Mouse (Mus musculus) CD4-positive helper T cell, adult 2 months (primary cell): Measurements from ENCODE around the gene Rfx4.
A peak's percentile ranks its signal among the peaks of the same experiment; 100 is the strongest.

Source experiments
- DNase-seq: peaks from one replicate; pipeline ENCODE4 v3.0.0-alpha.2; 2012; ENCODE audit warnings: low read depth, missing footprints, low spot score

Gene Rfx4

DNA sequence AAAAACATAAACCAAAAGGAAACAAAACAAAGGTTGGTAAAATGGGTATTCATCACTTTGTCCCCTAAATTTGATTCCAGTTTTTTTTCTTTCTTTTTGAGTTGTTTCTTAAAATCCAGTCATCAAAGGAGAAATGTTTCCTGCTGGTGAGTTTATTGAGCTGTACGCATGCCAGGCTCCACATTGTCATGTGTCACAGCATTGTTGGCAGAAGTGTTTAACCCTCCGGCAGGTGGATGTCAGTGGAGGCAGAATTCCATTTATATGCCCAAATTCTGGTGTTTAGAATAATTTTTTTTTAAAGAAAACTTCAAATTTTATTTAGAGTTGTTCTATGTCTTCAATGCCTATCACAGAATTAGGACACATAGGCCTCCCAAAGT, 56.0 kb downstream of the Rfx4 start:
- DNase-seq: no peak

- DNase-seq: peak; percentile 5
Observed at GRCm38 (mm10) chr10:84815676-84816436, 60.0 kb downstream of the Rfx4 start.

DNA sequence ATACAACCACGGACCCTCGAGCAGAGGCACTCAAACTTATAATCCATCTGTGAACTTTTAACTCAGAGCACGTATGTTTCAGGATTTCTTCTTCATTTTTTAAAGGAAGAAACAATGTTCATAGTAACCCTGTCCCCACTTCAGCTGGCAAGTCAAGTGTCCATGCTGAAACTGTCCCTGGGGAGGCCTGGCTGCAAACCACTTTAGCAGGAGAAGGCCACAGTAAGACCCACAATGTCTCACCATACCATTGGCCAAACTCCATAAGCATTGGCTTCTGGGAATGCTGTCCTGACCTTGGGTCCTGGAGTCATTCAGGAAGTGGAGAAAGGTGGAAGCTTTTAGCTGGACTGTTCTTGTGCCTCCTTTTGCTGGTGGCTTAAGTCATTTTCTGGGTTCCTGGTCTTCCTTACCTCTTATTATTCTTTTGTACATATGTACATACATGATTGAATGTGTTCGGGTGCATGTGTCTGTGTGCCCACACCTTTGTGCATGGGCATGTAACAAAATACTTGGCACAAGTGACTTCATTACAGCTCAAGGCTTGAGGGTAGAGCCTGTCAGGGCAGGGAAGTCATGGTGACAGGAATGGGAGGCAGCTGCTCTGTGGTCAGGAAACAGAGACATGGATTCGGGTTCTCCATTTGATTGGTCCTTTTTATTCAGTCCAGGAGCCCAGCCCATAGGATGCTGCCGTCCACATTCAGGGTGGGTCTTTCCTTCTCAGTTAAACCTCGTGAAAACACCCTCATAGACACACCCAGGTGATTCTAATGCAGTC, 61.4 kb downstream of the Rfx4 start:
- no peak for DNase-seq

DNA sequence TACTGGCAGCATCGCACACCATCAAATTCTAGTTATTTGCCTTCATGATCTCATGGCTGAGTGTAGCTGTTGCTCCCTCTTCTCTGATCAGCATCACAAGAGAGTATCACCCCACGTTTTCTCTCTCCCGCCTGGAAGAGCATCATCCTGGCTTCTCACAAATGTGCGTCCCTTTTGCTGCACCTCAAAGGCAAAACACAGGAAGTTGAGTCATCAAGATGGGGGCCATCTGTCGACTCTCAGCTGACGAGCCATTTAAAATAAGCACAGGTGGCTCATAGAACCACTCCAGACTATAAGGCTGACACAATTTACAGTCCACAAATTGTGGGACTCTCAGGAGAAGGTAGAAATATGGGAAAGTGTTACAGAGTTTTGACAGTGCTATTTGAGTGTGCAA, 63.8 kb downstream of the Rfx4 start:
- DNase-seq: no peak

DNA sequence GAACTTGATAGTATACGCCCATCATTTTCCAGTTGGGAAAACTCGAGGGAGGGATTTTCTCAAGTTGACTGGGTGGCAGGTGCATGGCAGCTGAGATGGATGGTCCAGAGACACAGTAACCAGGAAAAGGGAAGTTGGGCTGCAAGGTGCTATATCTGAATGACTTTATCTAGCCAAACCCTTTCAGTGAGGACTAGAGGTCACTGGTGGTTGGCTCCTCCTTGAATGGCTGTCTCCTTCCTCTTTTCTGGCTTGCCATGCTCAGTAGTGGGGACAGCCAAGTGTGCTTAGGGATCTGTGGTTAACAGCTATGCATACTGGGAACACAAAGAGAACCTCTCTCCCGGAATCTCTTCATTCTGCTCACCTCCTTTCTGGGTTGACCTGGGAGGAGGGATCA, 64.4 kb downstream of the Rfx4 start:
- no peak for DNase-seq

- DNase-seq: no peak
Observed at GRCm38 (mm10) chr10:84822741-84823151, 66.9 kb downstream of the Rfx4 start.

GRCm38 (mm10) chr10:84823621-84824020, 67.8 kb downstream of the Rfx4 start:
- no peak for DNase-seq

DNA sequence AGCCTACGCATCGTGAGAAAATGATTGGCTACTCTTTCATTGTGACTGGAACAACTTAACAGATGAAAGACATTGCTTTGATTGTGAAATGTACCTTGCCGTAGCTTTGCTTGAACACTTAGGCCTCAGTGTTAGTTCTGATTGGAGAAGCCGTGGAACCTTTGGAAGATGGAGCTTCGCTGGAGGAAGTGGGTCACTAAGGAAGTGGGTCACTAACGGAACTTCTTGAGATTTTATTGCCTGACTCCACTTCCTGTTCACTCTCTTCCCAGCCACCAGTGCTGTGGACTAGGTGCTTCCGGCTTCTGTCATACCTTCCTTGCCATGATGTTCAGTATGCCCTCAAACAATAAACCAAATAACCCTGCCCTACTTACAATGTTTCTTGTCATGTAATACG, 73.1 kb downstream of the Rfx4 start:
- DNase-seq: no peak

DNA sequence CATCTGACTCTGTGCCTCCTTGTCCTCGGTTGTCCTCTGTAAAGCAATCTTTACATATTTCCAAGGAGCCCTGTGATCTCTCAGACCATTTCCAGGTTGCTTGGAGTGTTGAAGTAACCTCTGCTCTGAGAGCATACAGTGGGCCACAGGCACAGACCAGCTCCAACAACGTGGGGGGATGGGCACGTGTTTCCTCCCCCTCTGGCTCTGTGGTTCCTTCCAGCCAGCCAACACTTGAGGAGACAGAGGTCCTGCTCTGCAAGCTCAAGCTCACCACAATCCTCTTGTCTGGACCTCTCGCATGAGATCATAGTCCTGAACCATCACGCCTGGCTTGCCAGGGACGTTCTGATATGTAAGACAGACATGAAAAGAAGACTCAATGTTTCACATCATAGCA, 79.7 kb downstream of the Rfx4 start:
- DNase-seq: no peak

DNA sequence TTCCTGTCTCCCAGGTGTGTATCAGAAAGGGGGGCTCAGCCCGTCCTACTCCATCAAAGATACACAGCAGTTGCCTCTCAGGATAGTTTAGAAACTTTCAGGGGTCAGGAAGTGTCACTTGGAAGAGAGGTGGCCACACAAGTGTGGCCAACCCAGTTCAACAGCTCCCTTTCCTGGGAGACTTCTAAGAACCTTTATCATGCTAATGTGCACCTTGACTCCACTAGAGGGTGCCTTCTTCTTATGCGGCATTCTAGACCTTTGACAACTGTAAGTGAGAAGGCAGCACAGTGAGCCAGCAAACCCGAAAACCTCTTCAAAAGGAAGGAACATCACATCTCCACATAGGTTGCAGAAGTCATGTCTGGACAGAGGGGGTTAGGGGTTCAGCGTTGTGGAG, 80.2 kb downstream of the Rfx4 start:
- peak; percentile 49 for DNase-seq

GRCm38 (mm10) chr10:84837355-84837754, 81.5 kb downstream of the Rfx4 start:
- no peak for DNase-seq

- DNase-seq: no peak
Observed at GRCm38 (mm10) chr10:84838850-84839473, 83.1 kb downstream of the Rfx4 start.

GRCm38 (mm10) chr10:84846638-84847037, 90.8 kb downstream of the Rfx4 start:
- DNase-seq: no peak

DNA sequence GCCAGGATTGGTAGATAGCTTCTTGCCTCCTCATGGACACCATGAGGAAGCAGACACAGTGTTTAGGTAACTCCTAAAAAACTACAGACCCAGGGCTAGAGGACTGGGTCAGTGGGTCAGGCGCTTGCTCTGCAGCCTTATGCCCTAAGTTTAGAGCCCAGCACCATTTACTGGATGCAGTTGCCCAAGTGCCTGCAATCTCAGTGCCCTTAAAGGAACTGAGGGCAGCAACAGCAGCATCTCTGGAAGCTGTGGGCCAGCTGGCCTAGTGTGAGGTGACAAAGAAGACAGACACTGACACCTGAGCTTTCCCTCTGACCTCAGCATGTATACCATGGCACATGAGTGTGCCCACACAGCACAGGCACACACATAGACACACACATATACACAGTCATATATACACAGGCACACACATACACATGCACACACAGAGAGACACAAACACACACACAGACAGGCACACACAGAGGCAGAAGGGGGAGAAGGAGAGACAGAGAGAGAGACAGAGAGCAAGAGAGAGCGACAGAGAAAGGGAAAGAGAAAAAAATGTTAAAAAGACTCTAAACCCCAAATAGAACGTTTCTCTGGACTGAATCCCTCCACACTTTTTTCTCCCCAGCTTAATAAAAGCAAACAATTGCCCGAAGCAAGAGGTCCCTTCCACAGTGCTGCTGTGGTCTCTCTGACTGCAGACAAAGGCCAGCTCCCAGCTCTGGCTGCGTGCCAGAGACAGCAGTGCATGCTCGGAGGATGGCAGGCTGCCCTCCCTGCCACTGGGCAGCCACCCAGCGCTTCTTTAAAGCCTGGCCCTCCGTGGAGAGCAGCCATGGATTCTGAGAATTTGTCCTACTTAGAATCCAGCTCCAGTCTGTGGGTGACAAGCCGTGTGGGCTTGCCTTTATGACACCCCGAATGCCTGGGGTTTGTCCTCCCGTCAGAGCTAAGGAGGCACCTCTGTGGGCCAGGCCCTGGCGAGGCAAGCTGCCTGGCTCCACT, 96.4 kb downstream of the Rfx4 start:
- no peak for DNase-seq

GRCm38 (mm10) chr10:84854059-84854458, 98.2 kb downstream of the Rfx4 start:
- DNase-seq: no peak

- no peak for DNase-seq
Observed at GRCm38 (mm10) chr10:84855466-84855865, 99.6 kb downstream of the Rfx4 start.

GRCm38 (mm10) chr10:84858371-84858770, 102.5 kb downstream of the Rfx4 start:
- no peak for DNase-seq

GRCm38 (mm10) chr10:84858806-84859496, 103.1 kb downstream of the Rfx4 start:
- no peak for DNase-seq

- no peak for DNase-seq
Observed at GRCm38 (mm10) chr10:84859556-84860380, 103.9 kb downstream of the Rfx4 start.

DNA sequence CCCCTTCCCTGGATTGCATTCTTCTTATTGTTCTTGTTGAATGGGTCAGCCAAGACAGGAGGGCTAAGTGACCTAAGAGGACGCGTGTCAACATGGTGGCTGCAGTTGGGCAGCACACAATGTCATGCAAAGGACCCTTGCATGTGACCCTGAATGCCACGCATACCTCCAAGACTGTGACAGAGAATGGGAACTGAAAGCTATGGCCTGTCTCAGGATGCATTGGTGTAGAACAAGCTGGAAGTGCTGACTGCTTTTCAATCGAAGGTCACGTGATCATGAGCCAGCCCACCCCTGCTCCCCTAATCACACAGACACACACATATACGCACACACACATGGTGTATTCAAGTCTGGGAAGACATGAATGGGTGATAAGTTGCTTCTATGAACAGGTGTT, 107.6 kb downstream of the Rfx4 start:
- no peak for DNase-seq
